Comparison of ENCODE assay signal across 19 mouse cellular contexts in the genomic region with DNA sequence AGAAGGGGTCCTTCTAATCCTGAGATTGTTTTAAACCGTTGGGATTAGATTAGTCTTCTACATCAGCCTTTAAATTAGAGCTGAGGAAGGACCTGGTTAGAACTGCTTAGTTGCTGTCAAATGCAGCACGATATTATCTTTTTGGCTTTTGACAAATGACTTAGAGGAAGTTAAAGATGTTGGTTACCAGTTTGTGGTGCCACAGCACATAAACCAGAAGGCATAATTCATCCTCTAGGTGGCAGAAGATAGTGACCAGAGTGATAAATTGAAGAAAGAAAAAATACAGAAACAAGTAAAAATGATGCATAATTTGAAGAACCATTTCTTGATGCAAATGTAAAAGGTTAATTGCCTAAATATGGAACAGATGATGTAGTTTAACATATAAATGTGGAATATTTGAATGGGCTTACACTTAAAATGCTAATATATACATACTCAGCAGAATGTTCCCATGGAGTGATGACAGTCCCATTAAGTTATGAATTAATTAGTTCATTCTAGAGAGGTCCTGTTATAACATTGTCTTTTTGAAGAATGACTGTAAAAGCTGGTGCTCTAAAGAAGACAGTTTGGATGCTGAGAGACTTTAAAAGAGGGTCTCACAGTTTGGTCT.
DNase-seq lines count a peak whose midpoint lies in the region; ATAC-seq and TF ChIP-seq lines count a peak whose summit lies in the region.
"Had no signal": no experiment of that assay in that cellular context is flagged by ENCODE, and none has a peak within 500 bp of the region (broad histone marks: within the 10 kb centered on the region; RNA-seq: fewer than 3 reads in every experiment).

No protein-coding gene starts in this region.

- H3K4me3 ChIP-seq in forebrain, embryonic 12.5 days (replicated peaks): no peak overlapping the region
- H3K4me3 ChIP-seq in forebrain, embryonic 11.5 days (ENCODE audit: low read depth, low read length): no peak overlapping the region
- no peak overlapping the region for H3K4me3 ChIP-seq in layer of hippocampus, adult 2 months
- no peak overlapping the region for H3K4me3 ChIP-seq in midbrain, postnatal 0 days (ENCODE audit: low read depth, low read length)
- H3K4me3 ChIP-seq in midbrain, embryonic 11.5 days (ENCODE audit: low read depth, low read length): no peak overlapping the region
- H3K4me3 ChIP-seq: embryonic facial prominence, embryonic 15.5 days; heart, embryonic 13.5 days; liver, embryonic 15.5 days; midbrain, embryonic 13.5 days had no signal

- H3K4me2 ChIP-seq in forebrain, embryonic 12.5 days: no peak overlapping the region
- H3K4me2 ChIP-seq in forebrain, embryonic 11.5 days (ENCODE audit: low read depth, low read length, severe bottlenecking): no peak overlapping the region
- no peak overlapping the region for H3K4me2 ChIP-seq in midbrain, postnatal 0 days (ENCODE audit: low read depth, low read length, poor library complexity, severe bottlenecking)
- H3K4me2 ChIP-seq in midbrain, embryonic 11.5 days: no peak overlapping the region
- H3K4me2 ChIP-seq: embryonic facial prominence, embryonic 15.5 days; heart, embryonic 13.5 days; liver, embryonic 15.5 days; midbrain, embryonic 13.5 days had no signal

- no peak overlapping the region for H3K27ac ChIP-seq in forebrain, embryonic 12.5 days
- H3K27ac ChIP-seq in forebrain, embryonic 11.5 days (ENCODE audit: low read depth, low read length): no peak overlapping the region
- no peak overlapping the region for H3K27ac ChIP-seq in layer of hippocampus, adult 2 months
- no peak overlapping the region for H3K27ac ChIP-seq in midbrain, postnatal 0 days (ENCODE audit: low read depth, low read length)
- H3K27ac ChIP-seq in midbrain, embryonic 11.5 days (ENCODE audit: low read depth, low read length): no peak overlapping the region
- H3K27ac ChIP-seq: embryonic facial prominence, embryonic 15.5 days; heart, embryonic 13.5 days; liver, embryonic 15.5 days; midbrain, embryonic 13.5 days had no signal

- no peaks in the 10 kb centered on the region for H3K27me3 ChIP-seq in forebrain, embryonic 12.5 days
- H3K27me3 ChIP-seq in forebrain, embryonic 11.5 days (ENCODE audit: control insufficient read depth, insufficient read depth, low read length): no peaks in the 10 kb centered on the region
- no peaks in the 10 kb centered on the region for H3K27me3 ChIP-seq in midbrain, postnatal 0 days (ENCODE audit: insufficient read depth, low read length)
- H3K27me3 ChIP-seq in midbrain, embryonic 11.5 days (ENCODE audit: control insufficient read depth, insufficient read depth, low read length): no peaks in the 10 kb centered on the region
- H3K27me3 ChIP-seq: embryonic facial prominence, embryonic 15.5 days; heart, embryonic 13.5 days; liver, embryonic 15.5 days; midbrain, embryonic 13.5 days had no signal

- H3K36me3 ChIP-seq in forebrain, embryonic 12.5 days (replicated peaks): no peaks in the 10 kb centered on the region
- H3K36me3 ChIP-seq in forebrain, embryonic 11.5 days (ENCODE audit: control insufficient read depth, insufficient read depth, low read length): no peaks in the 10 kb centered on the region
- H3K36me3 ChIP-seq in midbrain, postnatal 0 days (ENCODE audit: insufficient read depth, low read length): no peaks in the 10 kb centered on the region
- H3K36me3 ChIP-seq in midbrain, embryonic 11.5 days (ENCODE audit: control insufficient read depth, insufficient read depth, low read length): no peaks in the 10 kb centered on the region
- H3K36me3 ChIP-seq: embryonic facial prominence, embryonic 15.5 days; heart, embryonic 13.5 days; liver, embryonic 15.5 days; midbrain, embryonic 13.5 days had no signal

- peak; percentile 73 for TF ChIP-seq CTCF in layer of hippocampus, adult 2 months (conservative IDR thresholded peaks at IDR 0.05)
- TF ChIP-seq CTCF in midbrain, postnatal 0 days (IDR thresholded peaks at IDR 0.05): peak; percentile 43

- H3K9me3 ChIP-seq in forebrain, embryonic 12.5 days: no peaks in the 10 kb centered on the region
- no peaks in the 10 kb centered on the region for H3K9me3 ChIP-seq in forebrain, embryonic 11.5 days (ENCODE audit: control insufficient read depth, low read length)
- no peaks in the 10 kb centered on the region for H3K9me3 ChIP-seq in midbrain, postnatal 0 days (ENCODE audit: low read length)
- H3K9me3 ChIP-seq in midbrain, embryonic 11.5 days (ENCODE audit: control insufficient read depth, low read length): no peaks in the 10 kb centered on the region
- H3K9me3 ChIP-seq: embryonic facial prominence, embryonic 15.5 days; heart, embryonic 13.5 days; liver, embryonic 15.5 days; midbrain, embryonic 13.5 days had no signal

- H3K4me1 ChIP-seq in forebrain, embryonic 12.5 days: no peaks in the 10 kb centered on the region
- H3K4me1 ChIP-seq in forebrain, embryonic 11.5 days (replicated peaks; ENCODE audit: control insufficient read depth, insufficient read depth, low read length): no peaks in the 10 kb centered on the region
- H3K4me1 ChIP-seq in midbrain, postnatal 0 days (ENCODE audit: insufficient read depth, low read length): no peaks in the 10 kb centered on the region
- no peaks in the 10 kb centered on the region for H3K4me1 ChIP-seq in midbrain, embryonic 11.5 days (ENCODE audit: control insufficient read depth, insufficient read depth, low read length)
- H3K4me1 ChIP-seq: embryonic facial prominence, embryonic 15.5 days; heart, embryonic 13.5 days; liver, embryonic 15.5 days; midbrain, embryonic 13.5 days had no signal

- peak; percentile 41; the same call in 1 of the 2 replicates for ATAC-seq in forebrain, embryonic 12.5 days (ENCODE audit: low FRiP score)
- ATAC-seq in forebrain, embryonic 11.5 days (replicated peaks; ENCODE audit: low FRiP score): no peak
- no peak for ATAC-seq in midbrain, postnatal 0 days (ENCODE audit: low FRiP score)
- ATAC-seq in midbrain, embryonic 11.5 days (ENCODE audit: low FRiP score): no peak
- ATAC-seq in erythroid progenitor cell, adult 5-6 weeks (replicated peaks; ENCODE audit: low FRiP score, poor library complexity, severe bottlenecking): no peak
- ATAC-seq: midbrain, embryonic 13.5 days had no signal

- no peak for DNase-seq in forebrain, embryonic 11.5 days (ENCODE audit: low spot score)
- DNase-seq in layer of hippocampus, adult 2 months (ENCODE audit: low spot score in 2 of 2): no peak
- no peak for DNase-seq in layer of hippocampus, postnatal 25 days (ENCODE audit: extremely low spot score in 1 of 2, low spot score in 1 of 2)
- DNase-seq in midbrain, postnatal 0 days (ENCODE audit: low spot score): no peak
- no peak for DNase-seq in midbrain, embryonic 11.5 days (ENCODE audit: low spot score, missing footprints)
- no peak for DNase-seq in cerebellum, adult 18-20 months
- DNase-seq: adrenal gland, postnatal 10 days; cerebellum, adult 9-11 months; heart, postnatal 4 days; kidney, adult 8-10 months; kidney, postnatal 4 days; right cerebral cortex, adult 18-20 months; thymus, adult 2 months had no signal

- no peak overlapping the region for H3K9ac ChIP-seq in forebrain, embryonic 12.5 days
- H3K9ac ChIP-seq in forebrain, embryonic 11.5 days (ENCODE audit: low read length): no peak overlapping the region
- H3K9ac ChIP-seq in midbrain, postnatal 0 days (replicated peaks; ENCODE audit: low read length, poor library complexity, severe bottlenecking): no peak overlapping the region
- H3K9ac ChIP-seq in midbrain, embryonic 11.5 days (ENCODE audit: low read length): no peak overlapping the region
- H3K9ac ChIP-seq: embryonic facial prominence, embryonic 15.5 days; heart, embryonic 13.5 days; liver, embryonic 15.5 days; midbrain, embryonic 13.5 days had no signal

- WGBS in forebrain, embryonic 12.5 days: 74% methylated on average over 2 of the region's 2 CpGs
- WGBS in forebrain, embryonic 11.5 days: 78% methylated on average over 2 of the region's 2 CpGs
- WGBS in midbrain, postnatal 0 days: 78% methylated on average over 2 of the region's 2 CpGs
- WGBS in midbrain, embryonic 11.5 days: 77% methylated on average over 2 of the region's 2 CpGs
